Mouse (Mus musculus) thymus, postnatal 25 days (tissue): ENCODE measurements at regions not wholly inside any gene's neighbourhood (a gene's known extent, or its start where the extent isn't known, plus 50 kb on each side); places are given as distances from the start of the nearest gene placed in this dataset.

ENCODE experiments used
- DNase-seq: peaks from one replicate; pipeline ENCODE4 v3.0.0; 2022

DNA sequence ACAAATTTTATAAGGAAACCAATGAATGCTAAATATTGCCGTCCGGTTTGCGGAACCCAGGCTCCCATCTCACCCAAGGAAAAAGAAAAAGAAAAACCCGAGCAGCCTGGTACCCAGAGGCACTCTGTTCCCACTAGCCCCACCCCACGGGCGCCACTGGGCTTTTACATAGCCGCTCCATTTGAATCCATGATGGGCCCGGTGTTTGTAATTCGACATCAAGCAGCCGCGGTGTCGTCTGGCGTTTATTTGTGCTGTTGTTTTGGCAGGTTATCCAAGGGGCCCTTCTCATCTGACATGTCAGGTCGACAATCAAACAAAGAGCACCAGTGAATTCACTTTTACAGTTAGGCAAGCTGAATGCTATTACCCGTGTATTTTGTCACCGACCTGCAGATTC lies 68.8 kb upstream of the Mgmt start:
- no peak for DNase-seq

DNA sequence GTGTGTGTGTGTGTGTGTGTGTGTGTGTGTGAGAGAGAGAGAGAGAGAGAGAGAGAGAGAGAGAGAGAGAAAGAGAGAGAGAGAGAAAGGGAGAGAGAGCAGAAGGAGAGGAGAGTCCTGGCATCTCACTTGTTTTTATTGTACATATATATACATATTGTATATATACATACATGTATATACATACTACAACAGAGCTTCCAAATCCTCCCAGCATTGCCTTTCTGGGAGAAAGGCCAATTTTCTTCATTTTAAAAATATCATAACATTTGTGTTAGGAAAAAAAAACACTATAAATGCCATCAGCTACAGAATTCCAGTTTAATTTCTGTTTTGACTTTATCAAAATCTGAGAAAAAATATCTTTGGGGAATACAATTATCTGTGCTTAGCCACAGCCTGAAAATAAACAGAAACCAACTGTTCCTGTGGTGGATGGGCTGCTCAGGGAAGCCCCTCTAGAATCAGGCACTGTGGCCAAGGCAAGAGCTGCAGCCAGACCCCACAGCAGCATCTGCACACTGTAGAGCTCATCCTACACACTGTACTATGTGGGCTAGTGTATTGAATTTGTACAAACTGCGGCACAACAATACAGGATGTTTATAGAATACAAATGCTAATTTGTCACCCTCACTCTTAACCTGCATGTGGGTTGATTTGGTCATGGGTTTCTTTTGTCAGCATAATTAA lies 64.6 kb upstream of the Mgmt start:
- no peak for DNase-seq

DNA sequence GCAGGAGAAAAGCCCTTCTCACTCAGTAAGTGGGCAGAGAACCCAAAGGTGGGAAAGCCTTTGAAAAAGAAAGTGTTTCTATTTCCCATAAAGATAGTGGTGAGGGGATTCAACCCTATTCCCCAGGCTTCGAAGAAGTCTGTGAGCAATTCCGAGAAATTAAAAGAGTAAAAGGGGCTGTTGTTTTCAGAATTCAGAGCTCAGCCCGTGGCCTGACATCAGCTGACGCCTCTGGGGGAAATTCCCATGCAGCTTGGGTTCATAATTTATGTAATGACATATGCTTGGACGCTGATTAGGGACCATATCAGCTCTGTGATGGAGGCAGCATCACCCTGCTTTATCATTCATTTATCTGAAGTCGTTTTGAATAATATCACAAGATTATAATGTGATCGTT lies 62.0 kb upstream of the Mgmt start:
- DNase-seq: no peak

DNA sequence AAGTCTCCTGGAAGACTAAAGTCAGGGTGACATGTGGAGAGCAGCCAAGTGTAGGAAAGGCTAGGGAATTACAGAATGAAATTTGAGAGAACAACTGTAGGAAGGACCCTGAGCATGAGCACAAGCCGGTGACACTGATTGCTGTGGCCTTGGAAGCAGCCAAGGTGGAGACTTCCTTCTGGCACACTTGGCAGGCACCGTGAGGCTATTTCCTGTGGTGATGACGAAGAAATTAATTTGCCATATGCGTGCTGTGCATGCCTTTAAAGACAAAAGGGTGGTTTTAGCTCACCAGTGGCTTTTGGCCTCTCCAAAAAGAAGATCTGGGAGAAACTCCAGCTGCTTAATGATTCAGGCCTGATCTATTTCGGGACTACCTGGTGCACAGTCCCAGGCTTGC lies 55.4 kb upstream of the Mgmt start:
- no peak for DNase-seq

DNA sequence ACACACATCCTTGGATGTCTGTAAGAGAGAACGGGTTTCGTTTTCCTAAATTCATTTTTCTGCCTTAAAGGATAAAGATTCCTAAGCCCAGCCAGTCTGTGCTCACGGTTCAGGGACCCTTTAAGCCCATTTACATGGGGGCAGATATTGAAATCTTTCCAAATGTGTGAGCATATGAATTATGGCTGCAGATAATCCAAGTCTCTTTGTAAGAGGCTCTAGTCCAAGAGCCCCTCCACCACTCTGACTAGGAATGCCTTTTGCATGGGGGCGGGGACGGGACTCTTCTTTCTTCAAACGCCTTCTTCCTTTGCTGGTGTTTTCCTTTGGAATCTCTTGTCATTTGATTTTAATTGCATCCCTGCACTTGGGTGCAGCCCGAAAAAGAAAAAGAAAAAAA lies 54.2 kb upstream of the Mgmt start:
- no peak for DNase-seq

DNA sequence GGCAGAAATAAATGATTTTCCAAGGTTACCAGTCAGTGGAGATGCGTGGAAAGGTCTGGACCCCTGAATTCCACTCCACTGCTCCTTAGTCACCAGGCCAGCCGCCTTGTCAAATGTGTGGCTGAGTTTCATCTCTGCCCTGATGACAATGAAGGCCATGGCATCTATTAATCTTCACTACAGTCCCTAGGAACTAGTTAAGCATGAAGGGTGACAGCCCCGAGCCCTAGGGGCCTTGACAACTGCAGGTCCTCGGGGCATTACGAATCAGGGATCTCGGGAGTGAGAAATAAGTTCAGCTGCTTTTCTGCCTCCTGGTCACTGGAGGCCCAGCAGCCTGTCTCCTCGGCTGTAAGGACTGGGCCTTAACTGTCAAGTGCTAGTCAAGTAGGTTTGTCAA lies 51.7 kb upstream of the Mgmt start:
- DNase-seq: no peak

DNA sequence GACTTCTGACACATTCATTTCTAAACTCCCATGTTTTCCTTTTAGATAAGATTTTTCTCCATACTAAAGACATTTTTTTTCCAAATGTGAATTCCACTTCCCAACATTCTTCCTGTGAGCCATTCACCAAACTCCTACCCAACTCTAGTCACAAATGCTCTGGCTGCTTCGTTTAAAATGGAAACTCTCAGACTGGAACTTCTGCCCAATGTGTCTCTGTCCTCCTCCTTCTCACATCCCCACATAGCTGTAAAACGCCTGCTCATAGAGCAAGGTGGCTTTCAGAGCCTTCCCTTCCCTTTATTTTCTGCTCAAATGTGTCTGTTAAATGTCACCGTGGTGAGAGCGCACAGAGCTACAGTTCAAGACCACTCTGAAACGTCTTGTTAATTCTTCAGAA lies 50.1 kb upstream of the Mgmt start:
- DNase-seq: no peak
